Mouse (Mus musculus) large intestine, adult 2 months (tissue): ENCODE data around the gene Wbp1l. TPM values are rescaled to one million over a fixed set of nuclear protein-coding genes. Genes with fewer than 3 reads are reported as not detected.

Source experiments
- DNase-seq: peaks from one replicate; pipeline ENCODE4 v3.0.0-alpha.2; 2012; ENCODE audit warnings: low read depth, low spot score
- WGBS: fragments of 180-500 bp; shearing (Covaris S2); methylation state at CpG from one replicate; pipeline ENCODE4 v1.1.7; 2018; 5-methylcytosine and 5-hydroxymethylcytosine counted together
- polyA plus RNA-seq: library from polyadenylated mRNA; depleted of rRNA; stranded (reverse); fragments of >200 nt; gene quantifications from 2 replicates; pipeline ENCODE4 v1.2.3, GENCODE M21; 2012

The Wbp1l gene
- polyA plus RNA-seq, 1 experiment, result 35.5 TPM

DNA sequence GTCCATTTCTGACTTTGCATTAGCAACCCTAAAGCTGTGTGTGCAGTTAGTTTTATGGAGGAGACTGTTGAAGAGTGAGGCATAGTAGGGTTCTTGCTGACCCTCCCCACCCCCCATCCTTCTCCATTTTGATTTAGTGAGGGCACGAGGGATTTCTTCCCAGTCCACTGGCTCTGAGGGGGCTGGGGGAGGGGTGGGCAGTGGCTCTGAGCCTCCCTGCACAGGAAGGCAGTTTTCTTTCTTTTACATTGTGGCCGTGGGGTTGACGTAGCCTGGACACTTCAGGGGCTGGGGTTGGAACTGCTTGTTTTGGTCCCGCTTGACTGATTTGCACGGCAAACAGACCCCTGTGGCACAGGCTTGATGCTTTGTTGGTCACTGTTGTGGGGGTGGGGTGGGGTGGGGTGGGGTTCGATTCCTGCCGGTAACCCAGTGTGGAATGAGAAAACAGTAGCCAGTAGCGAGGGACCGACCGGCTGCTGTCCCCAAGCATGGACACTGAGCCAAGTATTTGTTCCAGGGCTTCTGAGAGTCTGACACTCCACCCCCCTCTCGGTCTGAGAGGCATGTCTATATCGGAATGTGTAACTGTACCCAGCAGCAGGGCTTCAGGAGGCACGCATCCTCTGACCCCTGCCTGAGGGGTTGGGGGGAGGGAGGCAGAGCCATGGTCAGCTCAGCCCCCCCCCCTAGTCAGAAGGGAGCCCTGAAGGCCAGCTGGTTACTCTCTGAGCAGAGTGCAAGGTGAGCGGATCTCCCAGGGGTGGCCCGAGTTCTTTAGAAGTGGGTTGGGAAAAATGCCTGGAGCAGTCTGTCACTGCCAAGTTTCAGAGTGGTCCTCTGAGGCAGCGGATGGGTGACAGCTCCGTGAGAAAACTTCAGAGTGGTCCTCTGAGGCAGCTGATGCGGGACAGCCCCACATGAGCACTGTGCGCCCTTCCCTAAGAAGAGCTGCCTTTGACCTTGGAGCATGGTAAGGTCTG lies 25.2 kb downstream of the Wbp1l start:
- DNase-seq, result no peak
- WGBS, result 68% methylated on average over 19 of the region's 19 CpGs

DNA sequence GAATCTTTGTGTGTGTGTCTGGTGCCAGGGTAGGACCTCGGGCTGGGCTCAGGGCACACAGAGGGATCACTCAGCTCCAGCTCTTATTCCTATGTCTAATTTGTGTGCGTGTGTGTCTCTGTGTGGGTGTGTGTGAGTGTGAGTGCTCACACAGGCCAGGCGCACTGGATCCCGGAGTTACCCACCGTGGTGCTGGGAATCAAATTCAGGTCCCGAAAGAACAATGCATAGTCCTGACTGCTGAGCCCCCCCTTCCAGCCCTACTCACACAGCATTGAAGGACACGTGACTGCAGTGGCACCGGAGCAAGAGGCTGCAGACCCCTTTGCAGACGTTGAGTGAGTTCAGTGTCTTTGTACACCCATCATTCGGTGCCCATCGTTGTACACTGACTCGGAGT lies 26.1 kb downstream of the Wbp1l start:
- WGBS, result 95% methylated on average over 12 of the region's 12 CpGs
- no peak for DNase-seq

DNA sequence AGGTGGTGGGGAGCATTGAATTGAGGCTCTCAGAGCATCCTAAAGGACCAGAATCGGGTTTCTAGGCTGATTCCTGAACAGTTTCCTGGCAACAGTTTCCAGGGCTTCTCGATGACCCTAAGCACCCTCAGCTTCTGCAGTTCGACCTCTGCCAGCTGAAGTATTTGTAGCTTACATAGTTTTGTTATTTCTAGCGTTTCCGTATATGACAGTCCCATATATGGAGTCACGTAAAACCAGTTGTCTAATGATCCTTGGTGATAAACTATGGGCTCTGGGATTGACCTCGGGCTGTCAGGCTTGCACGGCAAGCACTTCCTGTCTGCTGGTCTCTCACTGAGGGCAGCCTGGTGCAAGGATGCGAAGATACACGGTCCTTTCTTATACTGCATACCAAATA lies 26.6 kb downstream of the Wbp1l start:
- WGBS, result 72% methylated on average over 10 of the region's 10 CpGs
- DNase-seq, result no peak

DNA sequence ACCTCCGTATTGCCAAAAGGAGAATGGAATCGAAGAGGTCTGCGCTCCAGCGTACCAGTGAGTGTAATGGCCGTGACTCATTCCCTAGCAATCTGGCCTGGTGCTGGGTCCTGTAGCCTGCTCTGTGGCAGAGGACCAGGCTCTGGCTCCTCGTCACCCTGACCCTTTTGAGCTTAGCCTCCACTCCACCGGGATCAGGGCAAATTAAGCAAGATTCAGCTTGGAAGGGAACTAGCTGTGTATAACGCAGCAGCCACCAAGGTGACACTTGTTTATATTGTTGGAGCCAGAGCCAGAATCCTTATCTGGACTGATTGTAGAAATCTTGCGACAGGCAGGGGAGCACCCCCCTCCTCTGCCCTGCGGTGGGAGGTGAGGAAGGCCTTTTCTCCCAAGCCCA lies 29.5 kb downstream of the Wbp1l start:
- DNase-seq, result no peak
- WGBS, result 77% methylated on average over 10 of the region's 10 CpGs

DNA sequence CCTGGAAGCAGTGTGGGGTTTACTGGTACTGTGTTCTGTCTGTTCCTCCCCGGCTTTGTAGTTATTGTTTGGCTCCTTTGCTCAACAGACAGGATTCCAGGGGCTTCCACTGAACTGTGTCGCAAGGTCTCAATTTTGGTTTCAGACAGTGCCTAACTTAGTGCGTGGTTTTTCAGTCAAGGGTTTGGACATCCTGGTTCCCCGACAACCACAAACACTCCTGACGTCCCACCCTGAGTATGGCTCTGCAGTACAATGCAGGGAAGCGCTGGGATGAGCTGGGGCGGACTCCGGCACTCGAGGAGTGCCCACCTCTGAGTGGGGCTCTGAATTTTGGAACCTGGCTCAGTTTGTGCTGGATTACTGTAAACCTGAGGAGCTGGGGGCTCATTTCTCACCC lies 30.9 kb downstream of the Wbp1l start:
- DNase-seq, result no peak
- 73% methylated on average over 9 of the region's 9 CpGs for WGBS

DNA sequence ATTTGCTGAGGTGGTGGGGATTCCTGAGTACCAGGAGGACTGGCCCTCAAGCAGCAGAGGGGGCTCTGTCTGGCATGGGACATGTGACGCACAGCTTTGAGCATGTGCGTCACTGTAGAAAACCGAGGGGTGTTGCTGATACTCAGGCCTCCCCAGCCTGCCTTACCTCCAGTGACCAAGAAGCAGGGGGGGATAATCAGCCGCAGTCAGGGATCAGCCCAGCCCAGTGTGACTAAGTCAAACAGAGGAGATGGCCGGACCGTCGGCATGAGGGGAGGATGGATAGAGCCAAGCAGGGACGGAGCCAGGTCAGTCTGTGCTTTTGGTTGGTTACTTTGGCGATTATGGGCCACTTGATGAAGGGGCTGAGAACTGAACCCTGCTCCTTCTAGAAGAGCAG lies 32.8 kb downstream of the Wbp1l start:
- WGBS, result 87% methylated on average over 9 of the region's 9 CpGs
- DNase-seq, result no peak

DNA sequence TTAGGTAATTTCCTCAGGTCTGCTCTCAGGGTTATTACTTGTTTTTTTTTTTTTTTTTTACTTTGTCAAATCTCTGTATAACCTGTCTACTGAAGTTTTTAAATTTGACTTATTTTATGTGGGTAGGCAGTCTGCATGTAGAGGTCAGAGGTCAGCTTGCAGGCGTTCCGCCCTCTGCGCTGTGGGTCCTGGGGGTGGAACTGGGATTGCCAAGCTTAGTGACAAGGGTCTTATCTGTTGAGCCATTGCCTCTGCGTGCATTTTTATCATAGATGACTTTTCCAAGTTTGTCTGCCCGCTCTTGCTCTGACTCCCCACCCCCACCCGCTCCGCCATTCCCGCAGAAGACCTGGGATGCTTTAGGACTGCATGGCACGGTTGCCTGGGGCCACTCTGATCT lies 36.9 kb downstream of the Wbp1l start:
- 75% methylated on average over 9 of the region's 9 CpGs for WGBS
- no peak for DNase-seq

DNA sequence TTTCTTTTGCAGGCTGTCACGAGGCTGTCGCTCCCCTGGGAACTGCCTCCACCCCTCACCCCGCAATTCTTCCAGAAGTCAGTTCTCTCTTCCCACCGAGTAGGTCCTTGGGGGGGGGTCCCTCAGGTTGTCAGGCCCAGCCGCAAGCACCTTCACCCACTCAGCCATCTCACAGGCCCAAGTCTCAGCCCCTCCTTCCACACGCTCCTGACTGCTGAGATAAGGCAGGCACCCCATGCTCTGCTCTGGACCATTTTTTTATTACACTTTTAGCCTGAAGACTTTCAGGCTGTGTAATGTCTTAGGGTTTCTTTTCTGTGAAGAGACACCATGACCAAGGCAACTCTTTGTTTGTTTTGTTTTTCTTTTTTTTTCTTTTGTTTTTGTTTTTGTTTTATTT lies 38.7 kb downstream of the Wbp1l start:
- WGBS, result 79% methylated on average over 6 of the region's 6 CpGs

DNA sequence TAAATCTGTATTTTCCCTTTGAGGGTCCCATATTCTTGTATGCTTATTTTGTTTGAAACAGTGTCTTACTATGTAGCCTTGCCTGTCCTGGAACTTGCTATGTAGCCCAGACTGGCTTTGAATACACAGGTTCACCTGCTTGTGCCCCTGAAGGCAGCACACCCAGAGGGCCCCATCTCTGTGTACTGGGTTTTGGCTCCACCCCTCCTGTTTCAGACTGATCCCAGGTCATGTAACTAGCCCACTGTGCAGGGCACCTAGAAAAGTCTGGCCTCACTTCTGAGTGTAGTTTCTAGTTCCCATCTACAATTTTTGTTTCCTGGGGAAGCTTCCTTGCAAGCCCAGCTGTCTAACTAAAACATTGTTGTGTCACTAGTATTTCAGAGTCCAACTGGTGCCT lies 40.2 kb downstream of the Wbp1l start:
- DNase-seq, result no peak

More for the DNA sequence above, 38.7 kb downstream of the Wbp1l start:
- no peak for DNase-seq

DNA sequence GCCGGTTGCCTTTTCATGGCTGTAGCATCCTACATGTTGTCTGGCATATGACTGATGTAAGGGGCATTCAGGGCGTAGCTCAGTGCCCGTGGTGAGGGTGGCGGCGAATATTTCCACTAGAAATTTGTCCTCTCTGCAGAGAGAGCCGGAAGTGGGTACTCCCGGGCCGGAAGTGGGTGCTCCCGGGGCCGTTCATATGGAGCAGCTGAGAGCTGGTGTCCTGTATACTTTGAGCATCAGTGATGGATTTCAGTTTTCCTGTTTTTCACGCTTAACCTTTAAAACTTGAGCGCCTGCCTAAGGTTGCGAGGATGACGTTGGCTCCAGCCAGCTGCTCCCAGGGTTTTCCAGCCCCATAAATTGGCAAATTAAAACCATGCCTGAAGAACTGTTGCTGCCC lies 40.6 kb downstream of the Wbp1l start:
- WGBS, result 82% methylated on average over 14 of the region's 14 CpGs
- no peak for DNase-seq

DNA sequence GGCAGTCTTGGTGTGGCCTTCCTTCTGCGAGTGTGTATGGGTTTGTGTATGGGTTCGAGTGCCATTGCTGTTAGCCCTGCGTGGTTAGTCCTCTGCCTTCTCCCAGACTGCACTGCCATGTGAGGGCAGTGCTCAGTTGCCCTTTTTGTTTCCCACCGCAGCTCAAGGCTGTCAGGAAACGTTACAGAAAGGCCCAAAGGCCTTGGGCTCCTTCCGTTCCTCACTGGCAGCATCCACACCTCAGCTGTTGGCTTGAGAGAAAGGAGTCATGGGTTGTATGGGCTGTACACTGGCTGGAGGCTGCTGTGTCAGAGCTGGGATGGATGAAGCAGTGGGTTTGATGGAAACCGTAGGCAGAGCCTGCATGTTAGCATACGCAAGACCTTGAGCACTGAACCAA lies 41.9 kb downstream of the Wbp1l start:
- WGBS, result 89% methylated on average over 8 of the region's 8 CpGs

DNA sequence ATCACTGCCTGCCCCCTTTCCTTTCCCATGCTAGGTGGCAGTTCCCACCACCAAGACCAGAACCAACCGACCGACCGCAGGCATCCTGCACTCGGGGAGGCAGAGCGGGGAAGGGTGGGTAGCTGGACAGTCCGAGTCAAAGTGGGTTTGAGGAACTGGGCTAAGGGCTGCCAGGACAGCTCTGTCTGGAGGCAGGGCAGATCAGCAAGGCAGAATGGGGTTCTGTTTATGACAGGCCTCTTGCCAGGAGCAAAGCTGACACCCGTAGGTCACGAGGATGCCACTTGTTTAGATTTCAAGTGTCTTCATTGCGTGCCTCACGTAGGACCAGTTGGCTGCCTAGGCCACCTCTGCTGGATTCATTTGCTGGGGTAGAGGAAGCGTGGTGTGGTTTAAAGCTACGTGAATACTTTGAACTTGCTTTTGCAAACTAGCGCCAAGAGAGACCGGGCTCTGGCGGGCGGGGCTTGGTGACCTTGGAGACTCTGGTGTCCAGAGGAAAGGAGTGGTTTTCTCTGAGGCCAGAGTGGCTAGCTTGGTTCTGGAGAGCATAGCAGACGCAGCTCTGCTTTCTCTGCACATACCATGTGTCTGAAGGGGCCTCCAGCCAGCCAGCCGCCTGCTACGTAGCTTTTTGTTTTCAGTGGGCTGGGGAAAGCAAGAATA lies 42.7 kb downstream of the Wbp1l start:
- WGBS, result 31% methylated on average over 19 of the region's 19 CpGs
- no peak for DNase-seq

More for the DNA sequence above, 41.9 kb downstream of the Wbp1l start:
- no peak for DNase-seq

DNA sequence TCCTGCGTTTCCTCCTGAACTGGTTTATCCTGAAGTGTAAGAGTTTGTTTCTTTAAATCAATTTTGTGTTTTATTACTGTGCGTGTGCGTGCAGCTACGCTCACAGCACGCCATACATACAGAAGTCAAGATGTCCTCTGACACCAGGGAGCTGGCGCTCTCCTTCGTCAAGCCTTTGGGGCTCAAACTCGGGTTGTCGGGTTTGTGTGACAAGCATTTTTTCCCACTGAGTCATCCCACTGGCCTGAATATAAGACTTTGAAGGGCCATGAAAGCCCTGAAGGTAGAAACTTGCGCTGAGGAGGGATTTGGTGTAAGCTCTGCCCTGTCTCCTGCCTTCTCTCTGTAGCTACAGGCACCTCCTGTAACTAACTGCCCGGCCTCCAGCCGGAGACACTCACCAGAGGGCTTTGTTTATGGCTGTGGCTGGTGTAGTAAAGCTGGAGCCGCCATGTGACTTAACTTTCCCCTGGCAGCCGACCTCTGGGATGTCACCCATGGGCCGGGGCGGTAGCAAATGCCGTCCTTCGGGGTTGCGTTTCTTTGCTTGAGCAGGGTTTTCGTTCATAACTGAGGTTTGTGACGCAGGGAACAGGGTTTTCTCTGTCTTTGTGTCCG lies 43.4 kb downstream of the Wbp1l start:
- 56% methylated on average over 22 of the region's 22 CpGs for WGBS
- DNase-seq, result no peak

DNA sequence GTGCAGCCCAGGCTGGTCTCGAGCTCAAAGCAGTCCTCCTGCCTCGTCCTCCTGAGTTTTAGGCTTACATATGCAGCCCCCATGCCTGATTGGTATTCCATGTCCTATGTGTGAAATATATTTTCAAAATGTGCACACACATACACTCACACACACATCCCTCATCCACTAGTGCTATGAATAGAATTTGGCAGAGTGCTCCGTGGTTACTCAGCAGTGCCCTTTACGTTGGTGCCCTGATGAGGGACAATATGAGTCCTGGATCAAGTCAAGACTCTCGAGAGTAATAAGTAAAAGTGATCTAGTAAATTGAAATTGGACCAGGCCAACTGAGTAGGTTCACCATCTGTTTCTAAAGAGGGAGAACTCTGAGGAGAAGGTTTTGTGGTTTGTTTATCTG lies 44.4 kb downstream of the Wbp1l start:
- DNase-seq, result no peak
- 74% methylated on average over 5 of the region's 5 CpGs for WGBS

DNA sequence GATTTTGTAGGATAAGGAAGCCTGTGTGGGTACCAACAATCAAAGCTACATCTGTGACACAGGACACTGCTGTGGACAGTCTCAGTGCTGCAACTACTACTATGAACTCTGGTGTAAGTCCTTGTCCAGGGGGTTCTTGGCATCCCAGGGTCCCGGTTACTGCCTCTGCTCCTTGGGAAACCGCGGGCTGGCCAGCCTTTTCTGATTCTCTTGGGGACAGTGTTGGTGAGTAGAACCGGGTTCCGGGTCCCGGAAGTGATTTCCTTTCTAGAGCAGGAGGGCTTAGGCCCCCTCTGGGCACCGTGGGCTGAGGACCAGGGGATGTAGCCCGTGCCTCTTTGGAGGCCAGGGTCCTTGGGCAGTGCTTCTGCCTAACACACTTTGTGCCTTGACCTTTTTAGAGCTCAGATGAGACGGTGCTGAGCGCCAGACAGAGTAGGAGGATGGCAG lies 45.5 kb downstream of the Wbp1l start:
- 74% methylated on average over 10 of the region's 10 CpGs for WGBS
- DNase-seq, result no peak

DNA sequence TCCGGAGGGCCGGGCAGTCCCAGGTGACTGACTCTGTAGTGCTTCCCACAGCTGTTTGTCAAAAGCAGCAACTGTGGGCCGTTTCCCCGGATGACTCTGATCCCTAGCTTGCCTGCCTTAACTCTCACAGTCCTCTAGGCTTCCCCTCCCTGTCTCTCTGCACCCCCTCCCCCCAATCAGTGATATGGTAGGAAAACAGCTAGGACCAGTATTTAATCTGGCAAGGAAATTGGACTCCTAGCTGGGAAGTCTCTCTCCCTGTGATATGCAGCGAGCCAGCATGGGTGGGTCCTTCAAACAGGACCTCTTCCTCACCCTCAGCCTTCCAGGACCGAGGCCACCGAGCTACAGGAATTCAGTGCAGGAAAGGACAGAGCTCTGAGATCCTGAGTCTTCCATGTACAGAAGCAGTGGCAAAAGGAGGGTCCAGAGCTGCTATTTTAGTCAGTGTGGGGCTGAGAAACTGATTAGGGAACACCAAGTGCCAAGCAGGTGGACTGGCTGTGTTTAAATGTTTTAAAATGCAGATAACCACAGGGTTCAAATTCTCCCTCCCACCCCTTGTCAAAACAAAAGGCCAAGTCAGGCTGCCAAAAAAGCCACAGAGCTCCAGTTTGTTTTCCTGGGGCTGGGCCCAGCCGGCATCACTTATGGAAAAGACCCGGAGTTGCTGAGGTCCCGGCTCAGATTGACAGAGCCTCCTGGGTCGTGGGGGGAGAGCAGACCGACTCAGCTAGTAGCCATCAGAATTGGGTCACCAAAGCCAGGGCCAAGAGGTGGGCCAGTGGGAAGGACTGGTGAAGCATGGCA lies 46.1 kb downstream of the Wbp1l start:
- no peak for DNase-seq
- 27% methylated on average over 12 of the region's 12 CpGs for WGBS

DNA sequence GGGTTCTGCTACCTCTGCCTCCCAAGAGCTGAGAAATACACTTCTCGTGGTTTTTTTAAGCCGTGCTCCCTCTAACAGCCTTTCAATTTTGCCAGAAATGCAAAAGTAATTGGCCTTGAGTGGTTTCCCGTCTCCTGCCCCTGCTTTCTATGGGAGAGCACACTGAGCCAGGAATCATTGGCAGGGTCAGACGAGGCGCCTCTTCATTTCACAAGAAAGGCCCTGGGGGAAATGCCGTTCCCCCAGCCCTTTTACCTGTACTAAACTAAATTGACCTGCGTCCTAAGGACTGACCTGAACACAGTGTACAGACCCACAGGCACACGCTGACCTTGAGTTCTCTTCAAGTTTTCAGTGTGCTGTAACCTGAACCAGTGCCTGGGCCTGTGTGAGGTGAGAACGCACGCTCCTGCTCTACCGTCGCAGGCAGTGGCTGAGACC lies 47.2 kb downstream of the Wbp1l start:
- DNase-seq, result no peak
- 87% methylated on average over 12 of the region's 12 CpGs for WGBS

DNA sequence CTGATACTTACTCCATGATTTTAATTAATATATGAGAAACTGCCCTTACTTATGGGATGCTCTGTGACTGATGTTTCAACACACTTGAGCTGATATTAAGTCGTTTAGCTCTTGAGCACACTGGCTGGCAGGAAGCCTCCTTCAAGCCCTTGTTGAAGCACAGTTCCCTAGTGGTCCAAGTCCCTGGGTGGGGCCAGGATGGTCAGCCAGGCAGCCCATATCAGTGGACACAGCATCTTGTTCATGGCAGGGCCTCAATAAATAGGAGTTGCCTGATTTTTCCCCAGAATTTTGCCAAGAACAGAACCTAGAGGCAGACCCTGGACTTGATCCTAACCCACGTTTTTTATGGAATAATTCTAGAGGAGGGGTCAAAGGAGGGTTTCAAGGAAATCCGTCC lies 48.4 kb downstream of the Wbp1l start:
- 67% methylated on average over 3 of the region's 3 CpGs for WGBS
- DNase-seq, result no peak

DNA sequence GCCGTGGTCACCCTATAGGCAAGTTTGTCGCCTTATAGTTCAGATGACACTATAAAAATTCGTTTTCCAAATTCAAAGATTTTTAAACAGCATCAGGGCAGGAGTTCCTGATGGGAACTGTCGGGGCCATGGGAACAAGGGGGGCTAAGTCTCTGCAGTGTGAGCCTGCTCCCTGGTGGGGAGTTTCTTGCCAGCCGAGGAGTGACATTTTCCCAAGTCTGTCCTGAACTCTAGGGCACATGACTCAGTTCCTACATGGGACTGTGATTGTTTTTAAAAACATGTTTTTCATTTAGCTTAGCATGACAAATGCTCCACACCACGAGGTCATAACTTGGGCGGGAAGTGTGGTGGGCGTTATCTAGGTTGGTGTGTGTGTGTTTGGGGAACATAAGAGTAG lies 49.0 kb downstream of the Wbp1l start:
- DNase-seq, result no peak
- WGBS, result 75% methylated on average over 8 of the region's 8 CpGs

DNA sequence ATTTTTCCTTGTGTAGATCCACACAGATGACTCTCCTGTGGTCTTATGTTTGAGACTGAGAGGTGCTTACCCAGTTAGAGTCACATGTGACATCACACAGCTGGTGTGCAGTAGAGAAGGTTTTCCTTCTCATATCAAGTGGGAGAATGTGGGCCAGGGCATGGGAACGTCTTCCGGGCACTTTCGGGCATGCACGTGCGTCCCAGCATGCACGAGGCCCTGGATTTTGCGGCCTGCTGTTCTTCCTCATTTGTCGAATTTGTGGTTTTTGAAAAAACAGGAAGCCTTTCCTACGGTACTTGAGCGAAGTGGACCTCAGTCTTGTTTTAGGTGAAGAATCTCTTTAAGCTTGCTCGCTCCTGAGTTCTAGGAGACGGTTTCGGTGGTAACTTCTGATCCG lies 49.7 kb downstream of the Wbp1l start:
- DNase-seq, result no peak
- WGBS, result 88% methylated on average over 14 of the region's 14 CpGs
